Mouse (Mus musculus) myocyte (in vitro differentiated cells): ENCODE results near the gene Camk1.

ENCODE experiments used
- CEBPB ChIP-seq: IDR thresholded peaks from 2 replicates; pipeline ENCODE4 v1.6.1; 2011; ENCODE audit warnings: mild to moderate bottlenecking, moderate library complexity; ENCODE audit not compliant: poor library complexity, insufficient read depth, severe bottlenecking
- E2F4 ChIP-seq: IDR thresholded peaks from one replicate; pipeline ENCODE4 v1.6.1; 2011; ENCODE audit warnings: mild to moderate bottlenecking, control low read depth, moderate library complexity; ENCODE audit not compliant: insufficient read depth
- MAX ChIP-seq: IDR thresholded peaks from one replicate; pipeline ENCODE4 v1.6.1; 2011; ENCODE audit warnings: low read depth, mild to moderate bottlenecking, control low read depth
- MYOG ChIP-seq, 3 experiments: IDR thresholded peaks; one replicate each; pipeline ENCODE4 v1.6.1; 2011; ENCODE audit warnings: control low read depth in 2 of 3, low read depth in 2 of 3, mild to moderate bottlenecking in 2 of 3; ENCODE audit not compliant: insufficient read length in 2 of 3, control insufficient read depth in 1 of 3, insufficient read depth in 1 of 3
- POLR2A ChIP-seq: IDR thresholded peaks from one replicate; pipeline ENCODE4 v1.6.1; 2011; ENCODE audit warnings: low read depth, mild to moderate bottlenecking, control low read depth, moderate library complexity; ENCODE audit not compliant: insufficient read length
- REST ChIP-seq: IDR thresholded peaks from one replicate; pipeline ENCODE4 v1.6.1; 2011; ENCODE audit warnings: mild to moderate bottlenecking, control low read depth, moderate library complexity; ENCODE audit not compliant: insufficient read depth, insufficient read length
- TCF12 ChIP-seq: IDR thresholded peaks from one replicate; pipeline ENCODE4 v1.6.1; 2011; ENCODE audit warnings: mild to moderate bottlenecking, control low read depth; ENCODE audit not compliant: poor library complexity, insufficient read depth, severe bottlenecking
- USF1 ChIP-seq: IDR thresholded peaks from one replicate; pipeline ENCODE4 v1.6.1; 2011; ENCODE audit warnings: low read depth, mild to moderate bottlenecking, control low read depth, moderate library complexity

DNA sequence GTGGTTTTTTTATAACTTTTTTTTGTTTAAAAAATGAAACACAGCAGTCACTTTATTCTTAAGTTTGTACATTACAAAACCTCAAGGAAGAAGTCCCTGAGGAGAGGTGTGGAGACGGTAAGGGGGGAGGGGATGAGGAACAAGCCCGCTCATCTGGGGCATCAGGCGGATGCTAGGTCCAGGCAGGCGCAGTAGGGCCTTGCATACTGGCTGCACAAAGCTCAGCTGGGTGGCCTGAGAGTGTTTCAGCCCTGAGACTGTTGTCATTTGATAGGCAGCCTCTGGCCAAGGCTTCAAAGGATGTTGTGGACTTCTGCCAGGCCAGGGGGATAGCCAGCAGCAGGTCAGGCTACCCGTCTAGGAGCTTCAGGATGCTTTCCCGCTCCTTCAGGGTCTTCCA lies 22.9 kb upstream of the Camk1 start:
- TF ChIP-seq POLR2A: no peak
- TF ChIP-seq CEBPB: no peak
- no peak for TF ChIP-seq E2F4
- TF ChIP-seq USF1: no peak
- no peak for TF ChIP-seq MAX
- TF ChIP-seq REST: no peak
- TF ChIP-seq TCF12: no peak
- no peak for TF ChIP-seq MYOG (IDR thresholded peaks at IDR 0.05; ENCODE audit: control insufficient read depth in 1 of 3, insufficient read depth in 1 of 3, insufficient read length in 2 of 3, low read depth in 2 of 3)
